Mouse (Mus musculus): ENCODE data around the gene Camkk2. TPM values are rescaled to one million over a fixed set of nuclear protein-coding genes. Genes with fewer than 3 reads are reported as not detected.

Gene Camkk2
- polyA plus RNA-seq, 1 experiment from 2014 or later = 60.3 TPM

Small RNA genes within 50 kb of the gene (microRNA-seq; reads per million reads assigned to microRNA genes)
- not detected for gene Mir8115

Other genes with a start within 250 kb of the Camkk2 start
- gene Ift81, start 164.9 kb downstream of the Camkk2 start, polyA plus RNA-seq (2015; fragmentation: Nextera tagmentation; extraction: Ambion mirVana) = 70.2 and 70.7 TPM in 2 replicates
- gene P2rx7, start 135.5 kb downstream of the Camkk2 start, polyA plus RNA-seq (2015; fragmentation: Nextera tagmentation; extraction: Ambion mirVana) = 5.6 and 6.5 TPM in 2 replicates
- 16.7 and 17.3 TPM in 2 replicates for gene P2rx4, start 71.9 kb downstream of the Camkk2 start, polyA plus RNA-seq (2015; fragmentation: Nextera tagmentation; extraction: Ambion mirVana)
- 518 and 521 TPM in 2 replicates for gene Anapc5, start 41.9 kb upstream of the Camkk2 start, polyA plus RNA-seq (2015; fragmentation: Nextera tagmentation; extraction: Ambion mirVana)
- gene Rnf34, start 70.6 kb upstream of the Camkk2 start, polyA plus RNA-seq (2015; fragmentation: Nextera tagmentation; extraction: Ambion mirVana) = 48.4 and 50.6 TPM in 2 replicates
- 101 and 104 TPM in 2 replicates for gene Kdm2b, start 210.4 kb upstream of the Camkk2 start, polyA plus RNA-seq (2015; fragmentation: Nextera tagmentation; extraction: Ambion mirVana)
- 11.8 and 12.3 TPM in 2 replicates for gene Orai1, start 235.7 kb upstream of the Camkk2 start, polyA plus RNA-seq (2015; fragmentation: Nextera tagmentation; extraction: Ambion mirVana)